Mouse (Mus musculus): ENCODE results near the gene Gm19345. TPM values are rescaled to one million over a fixed set of nuclear protein-coding genes. Genes with fewer than 3 reads are reported as not detected.

Gm19345 gene
- not detected in 2 replicates for polyA plus RNA-seq (2012; ENCODE audit: insufficient read depth, insufficient read length, missing spikeins)

GRCm38 (mm10) chr7:19851858-19852570 lies at the start of gene Gm19345:
Gene Gm19345 (plus strand): TSS chr7:19852003.
- Histone ChIP-seq H3K4me1 (ENCODE audit: control insufficient read depth, insufficient read depth, insufficient read length, low read length) (peaks cover 6% of the 10 kb centered on the region; the same call in 1 of the 2 replicates), H3K4me3 (ENCODE audit: insufficient read depth, low read depth, low read length) (no peak within 1 kb of the TSS), H3K27ac (replicated peaks; ENCODE audit: low read depth, low read length) (no peak within 1 kb of the TSS)

- no peak overlapping the region for H3K4me3 ChIP-seq (ENCODE audit: insufficient read depth, low read depth, low read length)
- H3K27ac ChIP-seq (replicated peaks; ENCODE audit: low read depth, low read length): no peak overlapping the region
- no peaks in the 10 kb centered on the region for H3K4me1 ChIP-seq (ENCODE audit: control insufficient read depth, insufficient read depth, insufficient read length, low read length)
These were observed 48.8 kb upstream of the Gm19345 start for GRCm38 (mm10) chr7:19802995-19803394.

GRCm38 (mm10) chr7:19806356-19806969 lies 45.3 kb upstream of the Gm19345 start:
- no peak overlapping the region for H3K4me3 ChIP-seq (ENCODE audit: insufficient read depth, low read depth, low read length)
- no peaks in the 10 kb centered on the region for H3K4me1 ChIP-seq (ENCODE audit: control insufficient read depth, insufficient read depth, insufficient read length, low read length)
- H3K27ac ChIP-seq (replicated peaks; ENCODE audit: low read depth, low read length): no peak overlapping the region

- H3K27ac ChIP-seq (replicated peaks; ENCODE audit: low read depth, low read length): peak overlapping the region; percentile 64
- no peaks in the 10 kb centered on the region for H3K4me1 ChIP-seq (ENCODE audit: control insufficient read depth, insufficient read depth, insufficient read length, low read length)
- no peak overlapping the region for H3K4me3 ChIP-seq (ENCODE audit: insufficient read depth, low read depth, low read length)
These were observed 42.4 kb upstream of the Gm19345 start for GRCm38 (mm10) chr7:19809369-19809768.

- no peaks in the 10 kb centered on the region for H3K4me1 ChIP-seq (ENCODE audit: control insufficient read depth, insufficient read depth, insufficient read length, low read length)
- H3K4me3 ChIP-seq (ENCODE audit: insufficient read depth, low read depth, low read length): no peak overlapping the region
- no peak overlapping the region for H3K27ac ChIP-seq (replicated peaks; ENCODE audit: low read depth, low read length)
These were observed 40.7 kb upstream of the Gm19345 start for GRCm38 (mm10) chr7:19811114-19811513.

GRCm38 (mm10) chr7:19813161-19813560 lies 38.6 kb upstream of the Gm19345 start:
- Histone ChIP-seq H3K27ac (replicated peaks; ENCODE audit: low read depth, low read length) (no peak overlapping the region), H3K4me3 (ENCODE audit: insufficient read depth, low read depth, low read length) (no peak overlapping the region), H3K4me1 (ENCODE audit: control insufficient read depth, insufficient read depth, insufficient read length, low read length) (peaks cover 16% of the 10 kb centered on the region)

- Histone ChIP-seq H3K27ac (replicated peaks; ENCODE audit: low read depth, low read length) (no peak overlapping the region), H3K4me1 (ENCODE audit: control insufficient read depth, insufficient read depth, insufficient read length, low read length) (peaks cover 20% of the 10 kb centered on the region), H3K4me3 (ENCODE audit: insufficient read depth, low read depth, low read length) (no peak overlapping the region)
These were observed 38.2 kb upstream of the Gm19345 start for GRCm38 (mm10) chr7:19813579-19814122.

GRCm38 (mm10) chr7:19815296-19816223 lies 36.2 kb upstream of the Gm19345 start:
- Histone ChIP-seq H3K4me1 (ENCODE audit: control insufficient read depth, insufficient read depth, insufficient read length, low read length) (peaks cover 24% of the 10 kb centered on the region), H3K27ac (replicated peaks; ENCODE audit: low read depth, low read length) (peak overlapping the region; percentile 80), H3K4me3 (ENCODE audit: insufficient read depth, low read depth, low read length) (peak overlapping the region; percentile 55)

GRCm38 (mm10) chr7:19816224-19816771 lies 35.5 kb upstream of the Gm19345 start:
- H3K27ac ChIP-seq (replicated peaks; ENCODE audit: low read depth, low read length): peak overlapping the region; percentile 83
- peaks cover 25% of the 10 kb centered on the region for H3K4me1 ChIP-seq (ENCODE audit: control insufficient read depth, insufficient read depth, insufficient read length, low read length)
- H3K4me3 ChIP-seq (ENCODE audit: insufficient read depth, low read depth, low read length): peak overlapping the region; percentile 62

GRCm38 (mm10) chr7:19817382-19818105 lies 34.3 kb upstream of the Gm19345 start:
- H3K4me1 ChIP-seq (ENCODE audit: control insufficient read depth, insufficient read depth, insufficient read length, low read length): peaks cover 27% of the 10 kb centered on the region
- peak overlapping the region; percentile 83 for H3K27ac ChIP-seq (replicated peaks; ENCODE audit: low read depth, low read length)
- peak overlapping the region; percentile 62 for H3K4me3 ChIP-seq (ENCODE audit: insufficient read depth, low read depth, low read length)

GRCm38 (mm10) chr7:19818440-19818839 lies 33.4 kb upstream of the Gm19345 start:
- peak overlapping the region; percentile 4; the same call in 1 of the 2 replicates for H3K27ac ChIP-seq (replicated peaks; ENCODE audit: low read depth, low read length)
- peaks cover 31% of the 10 kb centered on the region for H3K4me1 ChIP-seq (ENCODE audit: control insufficient read depth, insufficient read depth, insufficient read length, low read length)
- H3K4me3 ChIP-seq (ENCODE audit: insufficient read depth, low read depth, low read length): no peak overlapping the region

- Histone ChIP-seq H3K27ac (replicated peaks; ENCODE audit: low read depth, low read length) (peak overlapping the region; percentile 4; the same call in 1 of the 2 replicates), H3K4me3 (ENCODE audit: insufficient read depth, low read depth, low read length) (no peak overlapping the region), H3K4me1 (ENCODE audit: control insufficient read depth, insufficient read depth, insufficient read length, low read length) (peaks cover 36% of the 10 kb centered on the region)
These were observed 32.9 kb upstream of the Gm19345 start for GRCm38 (mm10) chr7:19818875-19819274.

GRCm38 (mm10) chr7:19820347-19821048 lies 31.3 kb upstream of the Gm19345 start:
- H3K4me3 ChIP-seq (ENCODE audit: insufficient read depth, low read depth, low read length): peak overlapping the region; percentile 2; the same call in 1 of the 2 replicates
- H3K27ac ChIP-seq (replicated peaks; ENCODE audit: low read depth, low read length): no peak overlapping the region
- H3K4me1 ChIP-seq (ENCODE audit: control insufficient read depth, insufficient read depth, insufficient read length, low read length): peaks cover 43% of the 10 kb centered on the region

All from brown adipose tissue, adult 24 weeks (tissue).